Mouse (Mus musculus) gastrocnemius, postnatal 14 days (tissue): ENCODE results near the gene Adam33. TPM values are rescaled to one million over a fixed set of nuclear protein-coding genes. Genes with fewer than 3 reads are reported as not detected.
"Not testable (repeated sequence)": the region's sequence is repeated elsewhere in the genome, so short reads cannot be mapped to it uniquely, and the experiment has no call there.

ENCODE experiments used
- DNase-seq: peaks from one replicate; pipeline ENCODE4 v3.0.0; 2021; ENCODE audit warnings: mixed read lengths
- intact Hi-C: fragments of 180-260 bp; cut with DNase I; formaldehyde crosslinking; loops from one replicate; pipeline ENCODE4 v1.15.1; 2025; ENCODE audit warnings: low total_unique reads
- long read RNA-seq, 2 experiments: library from polyadenylated mRNA; stranded (forward); transcript quantifications; one replicate each; pipeline ENCODE4 v2.0.0; 2021
- total RNA-seq, 2 experiments: library from RNA; stranded (reverse); gene quantifications; 2 replicates each; pipeline ENCODE4 v1.2.3; 2021

Gene Adam33
- total RNA-seq, result 1 to 10 TPM; 2.5 to 3.9 TPM
- long read RNA-seq, experiment 1, partial matches to known transcripts, result 1 of 3 reads
- long read RNA-seq, experiment 1, other reads (novel, unspliced or antisense), result 1 of 3 reads
- long read RNA-seq, experiment 2, partial matches to known transcripts, result 0 of 1 reads
- long read RNA-seq, experiment 2, other reads (novel, unspliced or antisense), result 1 of 1 reads

DNA sequence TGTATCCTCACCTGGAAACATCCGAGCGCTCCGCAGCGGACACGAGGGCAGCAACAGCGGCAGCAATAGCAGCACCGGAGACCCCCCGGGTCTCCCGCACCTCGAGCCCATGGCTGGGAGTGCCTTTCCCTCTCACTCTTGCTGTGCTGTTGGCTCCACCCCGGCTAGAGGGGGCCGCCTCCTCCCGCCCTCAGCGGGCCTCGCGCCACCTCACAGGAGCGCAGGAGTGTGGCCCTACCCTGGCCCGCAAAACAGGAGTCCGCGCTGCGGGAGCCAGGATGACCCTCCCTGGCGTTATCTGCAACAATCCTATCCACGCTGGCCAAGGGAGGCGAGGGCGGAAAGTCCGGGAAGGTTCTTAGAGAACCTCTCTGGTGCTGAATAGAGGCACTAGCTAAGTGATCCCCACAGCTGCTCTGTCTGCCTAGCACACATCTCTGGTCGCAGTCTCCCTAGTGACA, at the start of gene Adam33:
TSS of gene Adam33 (minus strand) at position 411 of the 461 bp plus-strand sequence.
- peak; percentile 53 for DNase-seq
- intact Hi-C loops, result no loop called here

DNA sequence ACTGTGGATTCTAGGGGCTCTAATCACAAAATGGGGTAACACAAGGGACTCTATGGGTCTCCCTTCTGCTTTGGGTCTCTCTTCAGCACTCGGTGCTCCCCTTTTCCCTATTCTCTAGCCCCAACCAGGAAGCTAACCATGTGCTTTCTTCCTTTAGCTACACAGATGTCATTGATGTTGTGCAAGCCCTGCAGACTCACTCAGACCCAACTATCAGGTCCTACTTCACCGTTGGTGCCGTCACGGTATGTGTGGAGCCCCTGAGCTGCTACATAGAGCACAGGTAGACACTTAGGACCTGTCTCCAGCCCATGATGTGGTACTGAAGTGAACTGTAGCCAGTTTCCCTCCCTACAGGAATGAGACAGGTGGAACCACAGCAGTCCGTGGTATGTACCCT, 42.4 kb upstream of the Adam33 start:
- intact Hi-C loops, result no loop called here

GRCm38 (mm10) chr2:131105061-131105460, 41.4 kb upstream of the Adam33 start:
- DNase-seq, intact Hi-C loops: not testable (repeated sequence)

More for the DNA sequence above, 42.4 kb upstream of the Adam33 start:
- DNase-seq, result no peak

DNA sequence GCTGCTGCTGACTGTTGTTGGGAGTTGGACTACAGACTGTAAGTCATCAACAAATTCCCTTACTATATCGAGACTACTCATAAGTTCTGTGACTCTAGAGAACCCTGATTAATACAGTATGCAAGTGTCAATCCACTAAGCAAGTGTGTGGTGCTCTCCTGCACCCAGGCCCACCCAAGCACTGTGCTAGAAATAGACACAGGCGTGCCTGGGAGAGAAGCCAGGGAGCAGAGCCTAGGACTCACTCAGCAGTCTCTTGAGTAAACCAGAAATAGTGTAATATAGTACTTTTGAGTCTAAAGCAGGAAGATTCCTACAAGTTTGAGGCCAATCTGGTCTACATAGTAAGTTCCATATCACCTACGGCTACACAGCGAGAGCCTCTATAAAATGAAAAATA, 40.4 kb upstream of the Adam33 start:
- peak; percentile 64 for DNase-seq
- intact Hi-C loops, result no loop called here

GRCm38 (mm10) chr2:131101530-131101929, 37.9 kb upstream of the Adam33 start:
- intact Hi-C loops, result no loop called here
- DNase-seq, result no peak

DNA sequence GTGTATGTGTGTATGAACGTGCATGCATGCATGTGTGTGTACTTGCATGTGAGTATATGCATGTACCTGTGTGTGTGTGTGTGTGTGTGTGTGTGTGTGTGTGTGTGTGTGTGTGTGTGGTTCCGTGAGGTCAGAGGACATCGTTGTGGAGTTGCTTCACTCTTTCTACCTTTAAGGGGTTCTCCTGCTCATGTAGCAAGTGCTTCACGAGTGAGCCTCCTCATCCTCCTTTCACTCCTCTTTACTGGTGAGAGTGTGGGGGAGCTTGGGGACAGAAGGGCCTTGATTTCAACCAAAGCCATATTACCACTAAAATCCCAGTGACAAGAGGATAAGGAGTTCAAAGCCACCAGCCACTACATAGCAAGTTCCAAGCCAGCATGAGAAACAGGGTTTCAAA, 33.5 kb upstream of the Adam33 start:
- DNase-seq, result no peak
- intact Hi-C loops, result loop anchor here (5.0 kb wide), 3 partner anchors 45 to 320 kb away; no protein-coding TSS in a partner anchor

GRCm38 (mm10) chr2:131096101-131096795, 32.6 kb upstream of the Adam33 start:
- intact Hi-C loops, result loop anchor here (5.0 kb wide), 3 partner anchors 46 to 321 kb away; no protein-coding TSS in a partner anchor
- peak; percentile 32 for DNase-seq

- intact Hi-C loops, result loop anchor here (5.0 kb wide), 4 partner anchors 47 to 322 kb away; no protein-coding TSS in a partner anchor
- peak; percentile 73 for DNase-seq
Observed at GRCm38 (mm10) chr2:131094823-131095222, 31.2 kb upstream of the Adam33 start.

DNA sequence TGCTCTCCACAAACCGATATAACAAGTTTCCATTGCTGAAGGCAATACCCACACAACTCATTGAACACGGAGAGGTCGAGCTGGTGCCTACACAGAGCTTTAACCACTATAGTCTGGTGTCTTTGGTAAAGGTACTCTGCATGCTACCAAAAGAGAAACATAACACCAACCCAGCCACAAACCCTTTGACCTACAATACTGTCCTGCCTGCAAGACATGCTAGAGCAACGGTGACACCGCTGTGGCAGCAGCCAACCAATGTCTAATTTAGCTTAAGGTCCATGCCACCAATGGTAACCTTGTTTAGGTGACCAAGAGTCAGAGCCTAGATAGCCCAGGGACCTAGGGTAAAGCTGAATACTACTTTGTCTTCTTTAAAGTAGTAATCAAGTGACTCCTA, 30.0 kb upstream of the Adam33 start:
- DNase-seq, result no peak

GRCm38 (mm10) chr2:131090852-131091251, 27.2 kb upstream of the Adam33 start:
- DNase-seq, result no peak
- intact Hi-C loops, result loop anchor here (5.0 kb wide), 1 partner anchor 66 kb away; no protein-coding TSS in a partner anchor

More for the DNA sequence above, 30.0 kb upstream of the Adam33 start:
- intact Hi-C loops, result loop anchor here (5.0 kb wide), 1 partner anchor 64 kb away; no protein-coding TSS in a partner anchor

DNA sequence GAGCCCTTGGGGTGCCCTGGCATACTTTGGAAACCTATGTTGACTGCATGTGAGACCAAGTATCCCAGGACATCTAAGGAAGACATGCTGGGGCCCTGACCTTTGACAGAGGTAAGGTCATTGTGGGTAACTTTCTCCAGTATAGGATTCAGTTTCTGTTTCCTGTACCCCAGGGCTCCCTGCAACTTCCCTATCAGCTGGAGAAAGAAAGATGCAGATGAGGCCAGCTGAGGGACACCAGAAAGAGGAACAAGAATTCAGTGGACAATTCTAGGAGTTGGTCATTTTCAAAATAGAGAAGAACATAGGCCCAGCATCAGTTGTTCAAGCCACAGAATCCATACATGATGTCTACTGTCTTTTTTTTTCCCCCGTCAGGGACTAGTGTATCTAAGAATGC, 26.0 kb upstream of the Adam33 start:
- intact Hi-C loops, result loop anchor here (5.0 kb wide), 1 partner anchor 68 kb away; no protein-coding TSS in a partner anchor
- DNase-seq, result no peak

GRCm38 (mm10) chr2:131088581-131088980, 25.0 kb upstream of the Adam33 start:
- intact Hi-C loops, result no loop called here
- no peak for DNase-seq

DNA sequence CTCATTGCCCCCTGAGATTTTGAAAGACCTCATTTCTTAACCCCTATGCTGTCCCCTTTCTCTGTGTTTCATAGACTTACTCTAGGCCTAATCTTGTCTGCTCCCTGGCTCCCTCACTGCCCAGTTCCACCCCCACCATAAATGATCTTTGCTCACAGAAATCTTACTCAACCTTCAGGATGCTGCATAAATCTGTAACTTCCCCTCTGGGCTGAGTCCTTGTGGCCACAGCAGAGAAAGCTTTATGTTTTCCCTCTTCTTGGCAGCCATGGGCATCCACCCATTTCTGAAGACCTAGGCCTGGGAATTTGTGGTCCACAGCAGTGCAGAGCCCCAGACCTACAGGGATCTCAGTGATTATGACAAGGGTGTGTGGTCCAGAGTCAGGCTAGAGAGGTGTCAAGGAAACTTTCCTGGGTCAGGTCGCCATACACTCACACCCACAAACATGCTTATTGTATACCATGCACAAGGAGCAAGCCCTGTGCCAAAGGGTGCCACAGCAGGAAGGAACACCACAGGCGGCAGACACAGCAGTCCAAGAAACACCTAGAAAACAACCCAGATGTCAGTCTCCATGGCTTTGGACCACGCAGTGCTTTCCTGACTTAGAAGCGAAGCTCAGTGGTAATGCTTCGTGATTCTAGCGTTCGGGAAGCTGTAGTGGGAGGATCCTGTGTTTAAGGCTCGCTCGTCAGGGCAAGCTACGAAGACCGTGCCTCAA, 23.2 kb upstream of the Adam33 start, which contains the start of gene Siglec1:
TSS of gene Siglec1 (minus strand) at position 99 of the 724 bp plus-strand sequence.
- no peak for DNase-seq
- intact Hi-C loops, result no loop called here

DNA sequence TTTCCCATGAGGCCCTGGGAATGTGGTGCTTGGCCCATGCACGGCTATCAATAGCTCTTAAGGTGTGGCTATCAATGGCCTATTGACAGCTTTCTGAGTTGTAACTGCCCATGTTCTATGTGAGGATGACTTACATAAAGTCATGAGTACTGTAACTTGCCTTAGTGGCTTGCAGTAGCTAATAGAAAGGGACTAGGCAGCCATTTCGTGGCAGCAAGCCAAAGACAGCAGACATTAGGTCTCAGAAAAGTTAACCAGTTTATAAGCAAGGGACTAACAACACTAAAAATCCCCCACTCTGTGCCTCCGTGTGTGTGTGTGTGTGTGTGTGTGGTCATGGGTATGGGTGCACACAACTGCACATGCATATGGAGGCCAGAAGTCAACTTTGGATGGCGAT, 20.6 kb upstream of the Adam33 start:
- intact Hi-C loops, result no loop called here
- DNase-seq, result no peak

- DNase-seq, result no peak
- intact Hi-C loops, result no loop called here
Observed at GRCm38 (mm10) chr2:131080507-131080906, 16.9 kb upstream of the Adam33 start.

DNA sequence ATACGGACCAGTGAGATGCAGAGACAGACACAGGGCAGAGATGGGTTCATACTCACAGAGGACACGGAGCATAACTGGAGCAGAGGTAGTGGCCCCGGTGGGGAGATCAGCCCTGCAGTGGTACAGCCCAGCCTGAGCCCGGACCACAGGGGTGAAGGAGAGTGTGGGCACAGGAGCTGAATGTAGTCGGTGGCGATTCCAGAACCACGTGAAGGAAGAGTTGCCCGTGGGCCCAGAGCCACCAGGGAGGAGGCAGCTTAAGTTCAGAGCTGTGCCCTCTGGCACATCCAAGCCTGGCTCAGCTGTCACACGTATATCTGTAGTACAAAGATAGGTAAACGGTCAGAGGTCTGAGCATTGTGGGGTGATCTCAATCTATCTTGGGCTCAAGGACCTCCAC, 8.9 kb upstream of the Adam33 start:
- intact Hi-C loops, result no loop called here
- no peak for DNase-seq

DNA sequence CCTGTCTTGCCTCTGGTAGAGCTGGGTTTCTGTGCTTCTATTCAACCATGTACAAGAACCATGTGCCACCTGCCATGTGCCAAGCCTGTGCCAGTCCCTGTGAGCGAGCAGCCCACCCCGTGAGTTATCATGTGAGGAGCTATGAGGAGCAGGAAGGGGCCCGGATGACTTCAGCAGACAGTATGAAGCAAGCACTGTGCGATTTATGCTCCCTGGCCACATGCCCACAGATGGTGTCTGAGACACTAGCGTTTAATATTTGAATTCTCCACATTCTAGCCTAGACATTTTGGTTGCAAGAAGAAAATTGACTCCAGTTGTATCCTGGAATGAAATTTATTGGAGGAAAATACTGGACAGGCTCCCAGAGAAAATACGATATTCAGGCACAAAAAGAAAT, 3.9 kb upstream of the Adam33 start:
- DNase-seq, result peak; percentile 62

GRCm38 (mm10) chr2:131066342-131066741, 2.7 kb upstream of the Adam33 start:
- no peak for DNase-seq
- intact Hi-C loops, result no loop called here

More for the DNA sequence above, 3.9 kb upstream of the Adam33 start:
- intact Hi-C loops, result no loop called here

- DNase-seq, result no peak
- intact Hi-C loops, result no loop called here
Observed at GRCm38 (mm10) chr2:131061607-131062006, 2.0 kb downstream of the Adam33 start.

- DNase-seq, result no peak
- intact Hi-C loops, result no loop called here
Observed at GRCm38 (mm10) chr2:131060784-131061183, 2.8 kb downstream of the Adam33 start.
